Mouse (Mus musculus): ENCODE measurements at regions not wholly inside any gene's neighbourhood (a gene's known extent, or its start where the extent isn't known, plus 50 kb on each side); places are given as distances from the start of the nearest gene placed in this dataset.

GRCm38 (mm10) chr12:24383016-24383415 lies 115.1 kb upstream of the Taf1b start:
- no peak for DNase-seq (ENCODE audit: low spot score)
- Histone ChIP-seq H3K4me1 (ENCODE audit: control insufficient read depth, insufficient read depth, low read length) (no peaks in the 10 kb centered on the region), H3K36me3 (ENCODE audit: control insufficient read depth, insufficient read depth, low read length) (no peaks in the 10 kb centered on the region), H3K4me2 (ENCODE audit: low read depth, low read length) (no peak overlapping the region), H3K27ac (replicated peaks; ENCODE audit: low read depth, low read length) (no peak overlapping the region), H3K27me3 (replicated peaks; ENCODE audit: control insufficient read depth, insufficient read depth, low read length) (no peaks in the 10 kb centered on the region), H3K9me3 (ENCODE audit: control insufficient read depth, low read length) (peaks cover 13% of the 10 kb centered on the region; the same call in 1 of the 2 replicates), H3K4me3 (ENCODE audit: low read depth, low read length) (no peak overlapping the region), H3K9ac (ENCODE audit: low read depth, low read length) (no peak overlapping the region)
- ATAC-seq (ENCODE audit: low read depth), result no peak
- 78% methylated on average over 24 of the region's 27 CpGs for WGBS

DNA sequence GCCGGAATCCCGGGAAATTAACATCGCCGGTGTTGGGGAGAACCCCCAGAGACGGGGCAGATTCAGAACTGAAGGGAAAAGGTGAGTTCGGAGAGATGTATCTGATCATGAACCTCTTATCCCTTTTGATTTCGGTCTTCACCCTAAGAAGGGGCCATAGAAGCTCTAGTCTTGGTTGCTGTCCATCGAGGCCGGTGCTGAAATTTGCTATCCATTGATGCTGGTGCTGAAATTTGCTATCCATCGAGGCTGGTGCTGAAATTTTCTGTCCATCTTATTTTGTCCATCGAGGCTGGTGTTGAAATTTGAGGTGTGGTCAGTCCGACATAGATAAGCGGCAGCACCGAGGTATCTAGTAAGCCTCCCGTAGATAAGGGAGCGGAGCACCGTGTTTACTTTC lies 73.2 kb upstream of the Taf1b start:
- Histone ChIP-seq H3K4me3 (ENCODE audit: low read depth, low read length) (no peak overlapping the region), H3K4me2 (ENCODE audit: low read depth, low read length) (no peak overlapping the region), H3K27ac (replicated peaks; ENCODE audit: low read depth, low read length) (no peak overlapping the region), H3K9ac (ENCODE audit: low read depth, low read length) (no peak overlapping the region), H3K27me3 (replicated peaks; ENCODE audit: control insufficient read depth, insufficient read depth, low read length) (no peaks in the 10 kb centered on the region), H3K4me1 (ENCODE audit: control insufficient read depth, insufficient read depth, low read length) (no peaks in the 10 kb centered on the region), H3K36me3 (ENCODE audit: control insufficient read depth, insufficient read depth, low read length) (no peaks in the 10 kb centered on the region), H3K9me3 (ENCODE audit: control insufficient read depth, low read length) (no peaks in the 10 kb centered on the region)
- WGBS, result 69% methylated on average over 17 of the region's 17 CpGs
- ATAC-seq (ENCODE audit: low read depth), result no peak
- peak; percentile 1 for DNase-seq (ENCODE audit: low spot score)
